12 mouse cellular contexts compared by ENCODE assay signal in the genomic region with DNA sequence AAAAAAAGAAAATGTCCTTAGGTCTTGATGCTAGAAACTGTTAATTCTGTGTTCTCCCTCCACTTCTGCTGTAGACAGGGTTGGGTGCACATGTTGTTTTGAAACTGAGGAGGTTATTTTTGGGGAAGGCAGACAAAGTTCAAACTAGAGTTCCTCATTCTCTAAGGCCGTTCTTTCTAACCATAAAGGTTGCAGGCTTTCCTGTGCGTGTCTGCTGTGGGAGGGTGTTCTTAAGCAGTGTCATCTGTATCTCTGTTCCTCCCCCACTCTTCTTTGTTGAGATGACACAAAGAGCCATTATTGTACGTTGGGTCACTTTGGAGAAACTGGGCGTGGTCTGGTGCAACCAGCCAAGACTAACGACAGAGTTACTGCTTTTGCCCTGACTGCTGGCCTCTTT.
A peak's percentile ranks its signal among the peaks of the same experiment; 100 is the strongest.
DNase-seq lines count a peak whose midpoint lies in the region; ATAC-seq and TF ChIP-seq lines count a peak whose summit lies in the region.
"Had no signal": no experiment of that assay in that cellular context is flagged by ENCODE, and none has a peak within 500 bp of the region (broad histone marks: within the 10 kb centered on the region; RNA-seq: fewer than 3 reads in every experiment).

No protein-coding gene starts in this region.

- TF ChIP-seq CTCF in intestine, postnatal 0 days (IDR thresholded peaks at IDR 0.05; ENCODE audit: low read depth), result no peak

- H3K4me2 ChIP-seq in intestine, postnatal 0 days (replicated peaks; ENCODE audit: low read depth), result no peak overlapping the region
- H3K4me2 ChIP-seq in intestine, embryonic 16.5 days (ENCODE audit: low read depth, low read length), result no peak overlapping the region

- no peaks in the 10 kb centered on the region for H3K9me3 ChIP-seq in intestine, postnatal 0 days (ENCODE audit: control insufficient read depth)
- H3K9me3 ChIP-seq in intestine, embryonic 16.5 days (ENCODE audit: control insufficient read depth, low read length), result no peaks in the 10 kb centered on the region

- no peaks in the 10 kb centered on the region for H3K27me3 ChIP-seq in intestine, postnatal 0 days (replicated peaks; ENCODE audit: control insufficient read depth, insufficient read depth, low read length)
- no peaks in the 10 kb centered on the region for H3K27me3 ChIP-seq in intestine, embryonic 16.5 days (replicated peaks; ENCODE audit: control insufficient read depth, insufficient read depth, low read length)

- no peak overlapping the region for H3K27ac ChIP-seq in intestine, postnatal 0 days (ENCODE audit: low read depth, low read length)
- no peak overlapping the region for H3K27ac ChIP-seq in intestine, embryonic 16.5 days (ENCODE audit: low read length)

- 61% methylated on average over 5 of the region's 5 CpGs for WGBS in intestine, postnatal 0 days
- WGBS in intestine, embryonic 16.5 days, result 48% methylated on average over 5 of the region's 5 CpGs

- H3K9ac ChIP-seq in intestine, postnatal 0 days (ENCODE audit: low read depth, low read length), result no peak overlapping the region
- no peak overlapping the region for H3K9ac ChIP-seq in intestine, embryonic 16.5 days (ENCODE audit: low read depth, low read length)

- H3K4me1 ChIP-seq in intestine, postnatal 0 days (replicated peaks; ENCODE audit: control insufficient read depth, insufficient read depth, low read length), result no peaks in the 10 kb centered on the region
- H3K4me1 ChIP-seq in intestine, embryonic 16.5 days (ENCODE audit: control insufficient read depth, insufficient read depth, low read length), result no peaks in the 10 kb centered on the region

- no peak overlapping the region for H3K4me3 ChIP-seq in intestine, postnatal 0 days (ENCODE audit: low read depth, low read length)
- no peak overlapping the region for H3K4me3 ChIP-seq in intestine, embryonic 16.5 days (ENCODE audit: low read length)

- DNase-seq in ES-CJ7 (ENCODE audit: low read depth, low spot score), result peak; percentile 7
- DNase-seq in embryo, embryonic 9.5 days (ENCODE audit: extremely low spot score), result peak; percentile 11
- DNase-seq in right cerebral cortex, adult 2 months (ENCODE audit: low spot score in 2 of 2), result no peak
- no peak for DNase-seq in urinary bladder, postnatal 25 days (ENCODE audit: low spot score)
- no peak for DNase-seq in kidney, postnatal 14 days
- DNase-seq: cerebellum, postnatal 25 days; kidney, postnatal 25 days; thymus, postnatal 36 days had no signal

- 0 out of 2 replicates have a peak, but pooled peaks have one; percentile 16 for ATAC-seq in intestine, postnatal 0 days
- no peak for ATAC-seq in intestine, embryonic 16.5 days
- ATAC-seq in megakaryocyte, adult 5-6 weeks (ENCODE audit: poor library complexity, severe bottlenecking), result peak; percentile 98
- ATAC-seq: forebrain, embryonic 14.5 days had no signal

- H3K36me3 ChIP-seq in intestine, postnatal 0 days (ENCODE audit: control insufficient read depth, insufficient read depth), result no peaks in the 10 kb centered on the region
- H3K36me3 ChIP-seq in intestine, embryonic 16.5 days (ENCODE audit: control insufficient read depth, insufficient read depth, low read length), result no peaks in the 10 kb centered on the region

Comparison
In these comparisons a context has a peak if more than half of its experiments do, and no peak if none do; other contexts are left out.
1. DNase-seq: peak in ES-CJ7 (single experiment) and embryo, embryonic 9.5 days (single experiment); none in right cerebral cortex, adult 2 months (0 of 2), urinary bladder, postnatal 25 days (single experiment) and kidney, postnatal 14 days (single experiment).